Mouse (Mus musculus) intestine, embryonic 15.5 days (tissue): Measurements from ENCODE around the gene 4931423N10Rik. TPM values are rescaled to one million over a fixed set of nuclear protein-coding genes. Genes with fewer than 3 reads are reported as not detected.

Experiments used
- polyA plus RNA-seq: library from polyadenylated mRNA; unstranded; fragments of >200 nt; fragmentation: Nextera tagmentation; extraction: Ambion mirVana; gene quantifications from 2 replicates; pipeline ENCODE4 v1.2.1, GENCODE M21; 2015

The 4931423N10Rik gene
- polyA plus RNA-seq, 1 experiment from 2014 or later, result not detected

Other genes with a start within 250 kb of the 4931423N10Rik start
- 46.6 TPM in 2 replicates for gene Abi1, start 167.2 kb upstream of the 4931423N10Rik start, polyA plus RNA-seq
- 31.0 and 31.8 TPM in 2 replicates for gene Acbd5, start 139.3 kb upstream of the 4931423N10Rik start, polyA plus RNA-seq
- 7.1 and 9.3 TPM in 2 replicates for gene Mastl, start 51.5 kb upstream of the 4931423N10Rik start, polyA plus RNA-seq
- gene Yme1l1, start 51.1 kb upstream of the 4931423N10Rik start, polyA plus RNA-seq, result 62.5 and 72.7 TPM in 2 replicates
- 0.34 and 0.40 TPM in 2 replicates for gene Nxph2, start 113.8 kb downstream of the 4931423N10Rik start, polyA plus RNA-seq